Mouse (Mus musculus) right cerebral cortex, postnatal 4 days (tissue): ENCODE results near the gene Nupl1.

ENCODE experiments used
- DNase-seq: peaks from one replicate; pipeline ENCODE4 v3.0.0-alpha.2; 2022

Gene Nupl1

DNA sequence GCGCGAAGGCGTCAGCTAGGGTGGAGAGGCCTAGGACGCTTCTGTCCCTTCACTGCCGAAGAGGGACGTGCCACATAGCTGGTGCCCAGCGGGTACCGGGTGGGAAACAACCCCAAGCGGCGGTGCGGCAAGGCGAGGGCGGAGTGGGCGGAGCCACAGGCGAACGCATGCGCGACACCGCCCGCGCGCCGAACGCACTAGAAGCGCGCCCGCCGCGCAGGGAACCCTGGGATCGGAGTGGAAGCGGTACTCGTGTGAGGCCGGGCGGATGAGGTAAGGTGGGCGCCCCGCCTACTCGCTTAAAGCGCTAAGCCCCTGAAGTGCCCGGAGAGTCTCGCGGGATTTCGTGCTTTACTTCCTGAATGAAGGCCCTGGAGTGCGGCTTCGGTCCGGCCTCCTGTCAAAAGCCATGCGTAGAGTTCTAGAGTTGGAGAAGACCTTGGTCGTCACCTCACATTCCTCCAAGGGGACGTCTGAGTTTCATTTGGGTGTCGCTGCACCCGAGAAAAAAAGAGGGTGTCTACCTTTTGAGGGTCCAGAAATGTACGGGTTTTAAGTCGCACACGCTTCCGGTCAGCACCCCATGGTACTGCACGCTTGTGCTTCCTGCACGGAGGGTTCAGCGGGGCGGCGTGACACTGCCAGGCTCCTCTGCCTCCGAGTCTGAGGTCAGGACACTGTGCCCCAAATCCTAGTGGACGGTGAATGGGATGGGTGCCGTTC, at the start of gene Nupl1, which contains the start of gene Gm49336:
TSS of gene Nupl1 (minus strand) at position 151 of the 723 bp plus-strand sequence.
TSS of gene Gm49336 (minus strand) at position 227 of the 723 bp plus-strand sequence.
- DNase-seq, result peak; percentile 97

DNA sequence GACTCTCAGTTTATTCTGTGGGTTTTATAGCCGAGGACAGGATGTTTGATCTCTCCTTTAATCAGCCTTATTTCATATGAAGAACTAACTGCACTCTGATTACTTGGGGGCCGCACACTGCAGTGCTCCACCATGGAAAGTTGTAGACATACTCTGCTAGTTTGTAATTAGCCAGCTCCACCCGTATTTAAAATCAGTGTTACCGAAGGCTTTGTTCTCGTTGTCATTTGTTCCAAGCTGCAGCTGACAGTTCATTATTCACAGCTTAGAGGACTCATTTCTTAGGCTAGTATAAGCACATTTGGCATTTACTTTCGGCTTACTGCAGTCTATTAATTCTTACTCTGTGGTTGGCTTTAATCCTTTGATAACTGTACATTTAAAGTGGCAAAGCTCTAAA, 49.8 kb upstream of the Nupl1 start:
- no peak for DNase-seq

DNA sequence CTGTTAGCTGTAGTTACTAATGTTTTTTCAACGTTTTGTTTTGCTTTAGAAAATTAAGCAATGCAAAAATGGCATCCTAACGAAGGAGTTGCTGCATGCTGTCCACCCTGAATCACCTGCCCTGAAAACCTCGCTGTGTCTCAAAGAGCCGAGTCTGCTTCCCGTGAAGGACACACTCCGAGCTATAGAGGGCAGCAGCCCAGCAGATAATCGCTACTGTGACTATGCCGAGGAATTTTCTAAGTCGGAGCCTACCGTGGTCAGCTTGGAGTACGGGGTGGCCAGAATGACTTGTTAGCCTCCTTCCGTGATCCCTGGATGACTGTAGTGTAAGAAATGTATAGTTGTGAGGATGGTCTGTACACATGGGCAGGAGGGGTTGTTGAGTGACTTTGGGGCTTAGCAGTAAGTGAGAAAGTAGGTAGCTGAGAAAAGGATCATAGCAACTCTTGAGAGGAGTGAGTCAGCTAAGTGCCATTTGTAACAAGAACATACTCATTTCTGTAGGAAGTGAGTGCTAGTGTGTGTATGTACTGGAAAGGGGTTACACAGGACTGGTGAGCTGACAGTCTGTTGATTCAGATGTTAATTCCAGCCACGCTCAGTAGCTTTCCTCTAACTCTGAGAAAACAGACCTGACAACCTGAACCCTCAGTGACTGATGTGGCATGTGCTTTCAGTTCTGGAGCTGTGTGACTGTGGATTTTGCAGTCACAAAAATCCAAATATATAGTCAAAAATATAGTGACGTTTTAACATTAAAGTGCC, 49.2 kb upstream of the Nupl1 start:
- no peak for DNase-seq

DNA sequence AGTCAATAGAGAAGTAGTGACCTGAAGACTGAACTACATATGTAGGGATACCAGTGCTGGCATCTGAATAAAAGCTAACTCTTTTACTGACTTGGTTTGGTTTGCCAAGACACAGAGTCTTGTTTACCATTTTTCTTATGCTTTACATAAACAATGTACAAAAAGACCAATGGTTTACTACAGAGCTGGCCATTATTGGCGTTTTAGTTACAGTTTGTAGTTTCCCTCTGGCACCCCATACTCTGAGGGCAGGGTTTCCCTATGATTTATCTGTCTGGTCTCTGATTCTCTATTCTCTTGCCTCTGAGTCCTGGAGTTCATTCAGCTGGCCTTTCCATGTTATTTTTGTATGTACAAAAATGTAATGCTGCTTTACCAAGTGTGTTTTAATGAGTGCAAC, 44.3 kb upstream of the Nupl1 start:
- DNase-seq, result no peak

DNA sequence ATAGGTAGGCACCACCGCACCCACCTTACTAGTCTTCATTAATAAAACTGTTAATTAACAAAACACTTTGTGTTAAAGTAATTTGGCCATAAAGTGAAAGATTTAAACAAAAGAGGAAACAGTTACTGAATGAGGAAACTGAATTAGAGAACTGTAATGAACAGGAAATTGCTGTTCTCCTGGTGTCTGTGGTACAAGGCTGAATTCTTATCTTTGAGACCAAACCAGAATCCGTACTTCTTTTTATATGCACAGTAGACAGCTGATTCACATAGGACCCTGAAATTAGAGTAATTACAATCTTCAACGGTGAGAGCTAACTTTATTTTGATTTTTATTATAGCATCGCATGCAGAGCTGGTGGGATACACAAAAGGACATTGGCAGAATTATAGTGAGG, 39.1 kb upstream of the Nupl1 start:
- no peak for DNase-seq

DNA sequence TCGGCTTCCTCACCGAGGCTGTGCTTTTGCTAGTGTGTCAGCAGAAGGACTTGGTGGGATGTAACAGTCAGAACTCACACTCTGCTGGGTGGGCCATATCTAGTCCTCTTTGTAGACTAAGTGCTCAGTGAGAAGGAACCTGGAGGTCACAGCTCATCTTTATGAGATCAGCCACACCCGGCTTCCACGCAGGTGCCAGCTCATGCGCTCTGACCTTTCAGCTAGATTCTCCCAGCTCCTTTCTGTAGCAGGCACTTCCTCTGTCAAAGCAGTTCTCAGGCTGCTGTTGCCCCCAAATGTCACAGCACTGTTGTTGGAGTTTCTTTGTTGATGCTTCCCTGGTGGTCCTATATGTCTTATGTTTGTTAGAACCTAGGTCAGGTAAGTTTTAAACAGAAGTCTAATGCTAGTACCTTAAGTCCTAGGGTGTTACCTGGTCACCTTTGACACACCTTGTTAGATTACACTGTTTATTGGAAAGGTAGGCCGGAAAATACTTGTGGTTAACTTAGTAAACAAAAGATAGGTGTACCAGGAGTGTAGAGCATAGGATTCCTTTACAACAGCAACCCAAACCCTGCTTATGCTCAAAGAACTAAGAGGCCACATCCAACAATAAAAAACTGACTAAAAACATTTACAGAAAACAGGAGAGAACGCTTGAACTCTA, 35.1 kb upstream of the Nupl1 start:
- no peak for DNase-seq

DNA sequence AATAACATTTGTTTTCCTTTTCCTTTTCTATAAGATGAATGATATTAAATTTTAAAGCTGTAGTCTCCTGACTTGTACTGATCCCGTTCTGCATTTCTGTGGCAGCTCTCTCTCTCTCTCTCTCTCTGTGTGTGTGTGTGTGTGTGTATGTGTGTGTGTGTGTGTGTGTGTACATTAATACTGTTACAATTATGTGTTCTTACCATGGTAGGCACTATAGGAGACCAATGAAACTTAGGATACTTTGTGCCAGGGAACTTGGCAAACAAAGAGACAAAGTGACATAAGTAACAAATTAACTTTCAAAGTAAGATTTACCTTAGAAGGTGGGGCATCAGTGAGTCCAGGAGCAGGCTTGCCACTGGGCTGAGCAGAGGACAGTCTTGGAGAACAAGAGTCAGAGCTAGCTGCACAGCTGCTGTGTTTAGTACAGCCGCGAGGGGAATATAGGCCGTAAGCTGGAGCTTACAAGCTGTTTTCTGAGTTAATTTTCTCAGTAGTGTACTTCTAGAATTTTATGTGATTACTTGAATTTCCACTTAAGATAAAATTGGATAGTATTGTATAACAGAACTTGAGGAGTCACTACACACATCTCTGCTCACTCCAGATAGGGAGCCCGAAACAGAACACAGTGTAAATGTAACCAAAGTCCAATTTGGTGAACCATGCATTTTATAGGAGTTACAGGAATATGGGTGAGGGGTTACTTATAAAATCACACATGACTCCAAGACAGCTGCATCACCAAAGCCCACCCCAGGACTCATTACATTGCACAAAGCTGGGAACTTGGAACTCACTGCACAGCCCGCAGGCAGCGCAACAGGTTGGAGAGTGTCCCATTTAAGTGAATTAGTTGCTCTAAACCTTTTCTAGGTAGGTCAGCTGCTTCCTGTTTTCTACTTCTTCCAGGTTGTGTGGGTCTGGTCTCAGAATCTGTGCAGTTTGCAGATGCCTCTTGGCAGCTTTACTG, 24.4 kb upstream of the Nupl1 start:
- DNase-seq, result no peak

DNA sequence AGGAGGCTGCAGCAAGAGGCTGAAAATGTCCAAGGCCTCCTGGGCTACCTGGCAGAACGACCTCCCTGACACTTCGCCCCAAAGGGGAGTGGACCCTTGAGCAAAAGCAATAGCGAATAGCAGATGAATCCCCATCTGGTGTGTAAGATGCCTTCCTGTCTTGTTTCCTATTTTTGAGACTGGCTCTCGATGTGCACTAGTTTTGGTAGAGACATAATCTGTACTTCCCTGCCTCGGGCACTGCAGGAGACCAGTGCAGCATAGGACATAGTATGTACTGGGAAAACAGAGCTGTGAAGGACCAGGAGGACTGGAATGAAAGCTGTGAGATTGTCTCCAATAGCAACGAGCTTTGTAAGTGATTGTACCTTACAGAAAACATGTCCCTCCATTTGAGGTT, 22.1 kb upstream of the Nupl1 start:
- no peak for DNase-seq

DNA sequence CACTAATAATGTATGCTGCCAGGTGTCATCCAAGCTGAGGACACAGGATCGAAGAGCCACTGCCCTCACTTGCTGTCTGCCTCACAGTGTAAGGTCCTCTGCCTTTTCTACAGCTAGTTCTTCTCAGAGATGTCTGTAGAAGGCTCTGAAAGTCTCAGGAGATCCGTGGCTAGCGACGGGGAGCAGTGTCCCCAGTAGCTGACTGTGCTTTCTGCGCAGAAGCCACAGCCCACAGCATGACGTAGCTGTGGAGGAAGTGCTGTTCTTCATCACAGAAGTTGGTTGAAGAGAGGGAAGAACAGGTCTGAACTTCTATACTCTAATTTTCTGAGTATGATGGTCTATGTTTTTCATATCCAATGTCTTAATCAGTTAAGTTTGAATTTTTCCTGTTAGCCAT, 18.1 kb upstream of the Nupl1 start:
- no peak for DNase-seq

DNA sequence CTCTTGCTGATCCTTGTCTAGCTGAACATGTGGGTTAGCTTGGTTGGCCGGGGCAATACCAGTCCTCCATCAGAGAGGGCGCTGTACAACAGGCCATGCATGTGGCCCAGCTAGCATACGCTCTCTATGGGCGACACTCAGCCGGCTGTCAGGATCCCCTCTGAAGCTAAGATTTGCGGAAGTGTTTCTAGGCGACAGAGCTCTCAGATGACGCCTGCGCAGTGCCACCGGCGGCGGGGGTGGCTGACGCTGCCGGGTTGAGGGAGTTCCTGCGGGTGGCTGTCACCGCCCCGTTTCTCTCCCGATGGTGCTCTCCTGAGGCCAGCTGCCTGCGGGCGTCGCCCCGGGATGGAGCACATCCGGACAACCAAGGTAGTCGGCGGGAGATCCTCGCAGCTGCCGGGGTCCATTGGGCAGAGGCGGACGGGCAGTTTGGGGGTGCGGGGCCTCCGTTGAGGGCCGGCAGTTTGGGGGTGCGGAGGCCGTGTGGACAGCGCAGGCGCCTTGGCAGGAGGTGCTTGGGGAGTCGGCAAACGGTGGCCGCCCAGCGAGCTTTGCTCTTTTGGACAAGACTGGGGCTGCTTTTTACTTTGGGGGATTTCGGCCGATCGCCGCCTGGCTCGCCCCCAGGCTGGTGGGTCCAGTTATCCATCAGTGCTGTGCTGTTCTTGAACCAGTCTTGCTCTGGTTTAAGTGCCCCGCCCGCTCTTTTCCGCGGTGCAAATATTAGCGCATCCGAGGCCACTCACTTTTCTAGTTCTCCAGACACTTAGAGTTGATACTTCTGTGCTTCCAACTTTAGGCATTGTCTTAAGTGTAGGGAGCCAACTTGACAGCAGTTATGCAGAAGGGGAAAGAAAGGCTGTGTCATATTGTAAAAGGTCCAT, 14.0 kb upstream of the Nupl1 start, which contains the start of gene Mtmr6:
TSS of gene Mtmr6 (plus strand) at position 239 of the 887 bp plus-strand sequence.
- peak; percentile 87 for DNase-seq

DNA sequence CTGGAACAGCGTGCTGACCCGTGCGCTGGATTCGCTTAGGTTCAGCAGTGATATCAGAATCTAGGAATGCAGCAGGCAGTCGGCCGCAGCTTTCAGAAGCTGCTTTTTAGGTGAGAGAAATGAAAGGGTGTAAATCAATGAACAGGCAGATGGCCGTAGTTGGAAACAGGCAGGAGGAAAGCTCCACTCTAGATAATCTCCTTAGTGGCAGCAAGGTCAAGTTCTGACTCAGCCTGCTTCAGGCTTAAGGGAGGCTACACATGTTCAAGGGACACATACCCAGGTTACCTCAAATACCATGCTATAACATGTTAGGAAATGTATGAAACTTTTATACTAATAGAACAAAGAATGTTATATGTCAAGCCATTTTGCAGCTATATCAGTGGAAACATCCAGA, 11.1 kb upstream of the Nupl1 start:
- no peak for DNase-seq

DNA sequence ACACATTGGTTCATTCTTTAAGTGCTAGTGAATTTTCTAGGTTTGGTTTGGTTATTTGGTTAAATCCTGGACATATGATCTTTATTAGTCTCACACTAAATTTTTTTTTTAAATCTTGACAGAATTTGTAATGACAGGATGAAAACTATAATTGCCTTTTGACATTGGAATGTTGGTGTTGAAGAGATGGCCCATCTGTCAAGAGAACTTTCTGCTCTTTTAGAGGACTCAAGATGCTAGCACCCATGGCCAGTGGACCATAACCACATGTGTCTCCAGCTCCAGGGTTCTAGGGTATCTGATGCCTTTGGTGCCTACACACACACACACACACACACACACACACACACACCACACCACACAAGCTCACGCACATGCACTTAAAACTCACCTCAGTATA, 6.6 kb upstream of the Nupl1 start:
- DNase-seq, result no peak

DNA sequence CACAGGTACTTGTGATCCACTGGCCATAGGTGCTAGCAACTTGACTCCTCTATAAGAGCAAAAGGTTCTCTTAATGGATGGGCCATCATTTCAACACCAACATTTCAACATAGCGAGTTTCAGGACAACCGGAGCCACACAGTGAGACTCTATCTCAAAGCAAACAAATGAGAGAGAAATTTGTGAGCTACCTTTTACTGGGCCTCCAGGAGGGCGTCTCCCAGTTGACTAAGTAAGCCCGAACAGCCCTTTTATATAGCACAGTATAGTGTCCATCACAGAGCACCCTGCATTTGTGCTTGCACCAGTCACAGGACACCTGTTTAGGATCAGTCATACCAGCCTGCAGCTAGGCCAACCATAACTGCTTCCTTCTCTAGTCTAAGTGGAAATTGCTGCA, 5.9 kb upstream of the Nupl1 start:
- DNase-seq, result no peak

DNA sequence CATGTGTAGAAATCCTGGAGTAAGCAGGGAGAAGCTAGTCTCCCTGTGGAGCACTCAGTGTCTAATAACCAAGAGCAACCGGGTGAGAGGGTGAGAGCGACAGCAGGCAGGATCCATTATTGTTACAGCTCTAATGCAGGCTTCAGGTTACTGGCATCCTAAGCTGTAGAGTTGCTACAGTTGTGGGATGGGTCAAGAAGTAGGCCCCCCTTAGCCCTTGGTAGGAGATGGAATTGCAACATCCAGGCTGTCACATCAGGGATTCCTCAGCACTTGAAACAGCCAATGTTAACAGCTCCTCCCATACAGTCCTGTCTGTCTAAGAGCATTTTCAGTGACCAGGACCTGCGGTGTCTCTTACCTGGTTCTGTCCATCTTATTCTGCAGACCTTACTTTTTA, 5.1 kb upstream of the Nupl1 start:
- DNase-seq, result no peak

DNA sequence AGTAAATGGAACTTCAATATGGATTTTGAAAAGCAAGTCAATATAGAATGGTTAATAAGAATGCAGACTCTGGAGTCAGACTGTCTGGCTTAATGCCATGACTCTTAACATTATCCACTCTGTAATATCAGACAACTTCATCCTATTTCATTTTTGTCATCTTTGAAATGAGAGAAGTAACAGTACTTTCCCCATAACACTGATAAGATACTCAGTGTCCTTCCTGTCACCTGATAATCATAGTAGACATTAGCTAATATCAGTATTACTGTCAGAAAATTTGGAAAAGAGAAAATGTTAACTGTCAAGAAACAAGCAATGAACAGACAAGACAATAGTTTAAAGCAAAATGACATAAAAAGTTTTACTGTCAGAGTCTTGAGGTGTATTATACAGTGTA, 3.5 kb upstream of the Nupl1 start:
- DNase-seq, result no peak

DNA sequence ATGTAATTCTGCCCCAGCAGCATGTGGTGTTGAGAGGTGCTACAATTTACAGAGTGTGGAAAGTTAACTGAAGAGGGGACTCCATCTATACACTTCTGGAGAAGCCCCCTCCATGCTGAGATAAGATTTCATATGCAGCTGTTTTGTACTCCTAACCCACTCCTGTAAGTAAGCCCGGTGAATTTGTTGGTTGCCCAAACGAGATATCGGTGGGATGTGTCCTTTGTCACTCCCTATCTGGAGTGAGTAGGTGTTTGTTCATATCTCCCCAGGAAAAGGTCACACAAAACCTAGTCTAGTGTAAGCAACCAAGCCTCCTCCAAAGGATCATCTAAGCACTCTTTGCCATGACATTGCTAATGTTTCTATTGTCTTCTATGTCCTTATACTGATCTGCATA, 2.2 kb upstream of the Nupl1 start:
- no peak for DNase-seq

DNA sequence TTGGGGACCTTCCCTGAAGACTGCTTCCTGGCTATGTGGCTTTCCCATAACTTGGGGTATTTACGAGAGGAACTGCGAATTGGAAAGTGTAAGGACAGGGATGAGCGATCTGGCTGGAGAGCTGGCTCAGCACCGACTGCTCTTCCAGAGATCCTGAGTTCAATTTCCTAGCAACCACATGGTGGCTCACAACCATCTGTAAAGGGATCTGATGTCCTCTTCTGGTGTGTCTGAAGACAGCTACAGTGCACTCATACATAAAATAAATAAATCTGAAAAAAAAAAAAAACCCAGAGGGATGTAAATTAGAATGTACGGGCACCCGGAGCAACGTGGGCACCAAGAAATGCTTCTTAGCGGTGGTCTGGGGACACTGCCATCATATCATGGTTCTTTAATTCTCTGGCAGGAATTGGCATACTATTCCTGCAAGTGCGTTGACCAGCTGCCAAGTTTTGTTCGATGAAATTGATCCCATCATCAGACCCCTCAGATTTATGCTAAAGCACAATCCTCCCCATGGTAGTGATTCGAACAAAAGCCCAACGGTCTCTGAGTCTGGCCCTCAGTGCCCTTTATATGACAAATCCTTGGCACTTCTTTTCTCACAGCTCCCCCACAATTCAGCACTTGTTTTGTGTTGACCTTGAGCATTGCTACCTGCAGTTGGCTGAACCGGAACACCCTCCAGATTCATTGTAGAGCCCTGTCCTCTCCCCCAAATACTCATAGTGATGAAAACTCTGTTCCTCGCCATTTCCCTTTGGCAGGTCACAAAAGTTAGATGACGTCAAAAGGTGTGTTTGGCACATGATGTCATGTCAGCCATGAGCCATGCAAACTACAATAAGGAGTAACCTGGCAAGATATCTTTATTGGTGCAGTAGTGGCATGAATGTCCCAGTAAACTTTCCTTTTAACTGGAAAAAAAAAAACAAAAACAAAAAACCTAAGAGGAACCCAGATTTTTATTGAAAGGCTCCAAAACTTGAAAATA, 1.1 kb upstream of the Nupl1 start:
- DNase-seq, result peak; percentile 23

DNA sequence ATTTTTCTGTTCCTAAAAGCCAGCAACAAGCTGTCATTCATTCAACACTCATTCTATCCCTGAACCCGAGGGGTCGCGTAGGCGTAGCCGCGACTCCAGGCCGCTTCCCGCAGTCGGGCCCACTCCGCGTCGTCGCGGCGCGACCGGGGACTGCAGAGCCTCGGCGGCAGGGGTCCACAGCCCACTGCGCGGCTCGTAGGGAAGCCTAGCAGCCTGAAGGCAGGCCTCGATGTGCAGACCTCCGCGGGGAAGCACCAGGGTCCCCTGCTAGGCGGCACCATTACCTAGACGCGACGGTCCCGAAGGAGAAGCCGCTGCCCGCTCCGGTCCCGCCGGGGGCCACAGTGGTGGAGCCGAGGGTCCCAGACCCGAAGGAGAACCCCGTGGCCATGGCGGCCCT, 352 bp downstream of the Nupl1 start:
- peak; percentile 61 for DNase-seq

DNA sequence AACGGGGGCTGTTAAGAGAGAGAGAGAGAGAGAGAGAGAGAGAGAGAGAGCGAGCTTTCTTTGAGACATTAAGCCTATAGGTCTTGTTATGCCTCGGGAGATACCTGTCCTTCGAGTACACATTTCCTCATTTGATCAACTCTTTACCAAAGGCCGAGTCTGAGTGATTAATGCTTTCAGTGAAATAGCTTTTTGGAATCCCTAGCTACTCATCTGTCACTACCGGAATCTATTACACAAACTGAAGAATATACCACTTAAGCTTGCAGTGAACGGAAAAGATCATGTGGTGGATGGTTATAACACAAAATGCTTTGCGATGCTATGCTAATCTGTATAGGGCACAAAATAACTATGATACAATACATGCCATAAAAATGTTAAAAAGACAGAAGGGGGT, 865 bp downstream of the Nupl1 start:
- no peak for DNase-seq

DNA sequence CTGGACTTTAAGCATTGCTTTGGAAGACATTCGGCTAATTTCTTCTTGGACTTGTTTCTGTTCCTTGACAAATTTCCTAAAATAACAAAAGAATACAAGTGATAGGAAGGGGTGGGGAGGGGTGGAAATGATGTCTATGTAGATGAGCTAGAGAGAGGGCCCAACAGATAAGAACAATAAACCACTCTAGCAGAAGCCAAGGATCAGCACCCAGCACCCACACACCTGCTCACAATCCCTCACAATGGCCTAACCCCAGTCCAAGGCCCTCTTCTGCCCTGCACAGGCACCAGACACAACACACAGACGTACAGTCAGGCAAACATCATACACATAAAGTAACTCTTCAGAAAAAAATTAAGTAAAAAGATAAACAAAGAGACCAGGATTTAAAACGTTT, 12.7 kb downstream of the Nupl1 start:
- no peak for DNase-seq
